Mouse (Mus musculus) frontal cortex, postnatal 36 days (tissue): ENCODE measurements around the gene Dync1h1.
A peak's percentile ranks its signal among the peaks of the same experiment; 100 is the strongest.
"Not testable (repeated sequence)": the region's sequence is repeated elsewhere in the genome, so short reads cannot be mapped to it uniquely, and the experiment has no call there.

Source experiments
- DNase-seq, 2 experiments: peaks; one replicate each; pipeline ENCODE4 v3.0.0; 2022; ENCODE audit warnings: low spot score in 2 of 2

Dync1h1 gene

DNA sequence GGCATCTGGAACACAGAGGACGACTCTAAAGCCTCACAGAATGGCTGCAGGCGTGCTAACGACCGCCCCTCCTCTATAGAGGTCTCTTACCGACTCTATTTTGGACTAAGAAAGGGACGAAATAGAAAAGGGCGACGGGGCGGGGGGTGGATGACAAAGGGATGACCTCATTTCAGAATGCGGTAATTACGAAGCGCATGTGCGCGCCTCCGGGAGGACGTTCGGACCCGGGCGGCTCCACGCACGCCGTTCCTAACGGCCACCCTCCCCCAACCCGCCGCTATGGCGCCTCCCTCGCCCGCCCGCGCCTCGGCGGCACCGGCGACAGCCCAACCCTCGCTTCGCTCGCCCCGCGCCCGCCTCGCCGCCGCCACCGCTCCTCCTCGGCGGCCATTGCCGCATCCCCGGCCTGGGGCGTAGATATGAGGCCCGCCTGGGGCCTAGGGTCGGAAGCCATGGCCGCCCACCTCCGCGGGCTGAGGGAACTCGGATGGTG, 94.5 kb downstream of the Dync1h1 start:
- peak; percentile 55 to 68 for DNase-seq

GRCm38 (mm10) chr12:110696173-110696974, 95.1 kb downstream of the Dync1h1 start:
- peak; percentile 97 for DNase-seq

DNA sequence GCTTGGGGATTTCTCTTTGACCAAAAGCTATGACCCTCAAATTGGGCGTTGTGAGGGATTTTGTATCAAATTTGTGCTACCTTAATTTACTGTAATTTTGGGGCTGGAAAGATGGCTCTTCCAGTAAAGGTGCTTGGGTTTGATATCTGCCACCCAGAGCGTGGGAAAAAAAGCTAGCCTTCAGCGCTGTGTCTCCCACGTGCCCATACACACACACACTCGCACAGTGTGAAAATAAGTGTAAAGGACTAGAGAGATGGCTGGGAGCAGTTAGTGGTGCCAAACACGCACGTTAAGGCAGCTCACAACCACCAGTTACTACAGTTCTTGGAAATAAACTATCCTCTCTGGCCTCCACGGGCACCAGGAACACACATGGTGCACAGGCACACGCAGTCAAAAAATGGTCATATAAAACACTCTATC, 95.7 kb downstream of the Dync1h1 start:
- DNase-seq = no peak

- no peak for DNase-seq
These were observed 96.2 kb downstream of the Dync1h1 start for GRCm38 (mm10) chr12:110697457-110697856.

DNA sequence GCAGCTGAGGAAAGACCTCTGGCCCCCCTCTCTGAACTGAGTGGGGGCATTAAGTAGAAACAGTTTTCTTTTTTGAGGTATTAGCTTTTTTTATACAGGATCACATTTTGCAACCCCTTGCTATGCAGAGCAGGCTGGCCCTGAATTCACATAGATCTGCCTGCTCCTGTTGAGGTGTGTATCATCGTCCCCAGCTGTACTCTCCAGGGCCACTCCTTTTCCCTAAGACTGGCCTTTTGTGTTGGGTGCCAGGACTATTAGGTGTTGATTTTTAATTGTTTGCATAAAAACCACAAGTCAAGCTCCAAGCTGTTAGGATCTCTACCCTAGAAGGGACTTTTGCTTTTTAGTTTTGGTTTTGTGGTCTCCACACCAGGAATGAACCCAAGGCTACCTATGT, 96.8 kb downstream of the Dync1h1 start:
- no peak for DNase-seq

DNA sequence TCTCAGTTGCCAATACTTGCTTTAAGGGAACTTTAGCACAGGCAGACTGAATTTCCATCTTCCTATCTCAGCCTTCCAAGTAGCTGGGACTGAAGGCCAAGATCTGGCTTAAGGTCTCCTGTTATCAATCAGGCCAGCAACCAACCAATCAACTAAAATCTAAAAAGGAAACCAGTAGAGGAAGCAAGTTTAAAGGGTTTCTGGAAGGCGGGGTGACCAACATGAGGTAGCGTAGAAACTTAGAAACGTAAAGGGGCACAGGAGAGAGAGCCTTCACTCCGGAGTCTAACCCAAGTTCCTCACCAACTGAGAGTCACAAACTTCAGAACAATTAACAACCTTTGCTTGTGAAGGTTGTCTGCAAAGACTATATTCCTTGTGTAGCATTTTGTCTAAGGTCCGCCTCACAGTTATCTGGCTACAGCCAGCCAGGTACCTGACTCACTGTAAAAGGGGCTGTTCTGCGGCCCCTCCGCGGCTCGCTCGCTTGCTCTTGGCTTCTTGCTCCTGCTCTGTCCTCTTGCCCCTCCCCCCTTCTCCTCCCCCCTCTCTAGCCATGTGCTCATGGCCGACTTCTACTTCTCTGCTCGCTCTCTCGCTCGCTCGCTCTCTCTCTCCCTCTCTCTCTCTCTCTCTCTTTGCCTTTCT, 97.4 kb downstream of the Dync1h1 start:
- DNase-seq = no peak

- no peak for DNase-seq
These were observed 97.9 kb downstream of the Dync1h1 start for GRCm38 (mm10) chr12:110699171-110699547.

- DNase-seq = no peak
These were observed 99.5 kb downstream of the Dync1h1 start for GRCm38 (mm10) chr12:110700730-110701129.

DNA sequence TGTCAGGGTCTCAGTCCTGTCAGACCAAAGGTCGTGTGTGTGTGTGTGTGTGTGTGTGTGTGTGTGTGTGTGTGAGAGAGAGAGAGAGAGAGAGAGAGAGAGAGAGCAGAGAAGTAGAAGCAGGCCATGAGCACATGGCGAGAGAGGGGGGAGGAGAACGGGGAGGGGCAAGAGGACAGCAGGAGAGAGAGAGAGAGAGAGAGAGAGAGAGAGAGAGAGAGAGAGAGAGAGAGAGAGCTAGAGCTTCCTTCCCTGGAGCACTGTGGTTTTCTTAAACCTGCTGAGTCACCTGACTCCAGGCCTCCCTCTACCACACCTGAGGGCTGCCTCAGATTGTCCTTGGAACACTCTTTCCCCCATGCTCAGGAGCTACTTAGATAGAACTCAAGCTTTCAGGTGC, 100.1 kb downstream of the Dync1h1 start:
- not testable (repeated sequence) for DNase-seq

DNA sequence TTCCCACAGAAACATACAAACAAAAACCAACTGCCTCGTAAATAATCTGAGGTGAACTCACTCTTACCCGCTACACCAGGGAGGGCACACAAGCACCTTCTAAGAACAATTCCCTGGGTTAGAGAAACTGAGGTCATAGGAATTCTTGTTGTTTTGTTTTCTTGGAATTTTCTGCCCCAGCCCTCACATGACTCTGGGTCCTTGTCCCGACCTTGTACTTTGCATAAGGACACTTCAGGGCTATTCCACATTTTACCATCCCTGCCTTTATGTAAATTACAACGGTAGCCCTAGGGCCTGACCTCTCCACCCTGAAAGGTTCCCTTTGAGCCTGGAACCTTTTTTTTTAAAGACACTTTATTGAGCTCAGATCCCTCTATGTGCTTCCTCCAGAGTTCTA, 101.3 kb downstream of the Dync1h1 start, which contains the start of gene Hsp90aa1:
Gene Hsp90aa1, minus strand, starts transcription at position 173 of the 400 bp plus-strand sequence.
- DNase-seq = no peak

GRCm38 (mm10) chr12:110703008-110703471, 101.8 kb downstream of the Dync1h1 start:
- peak; percentile 77 to 85 for DNase-seq

- DNase-seq = no peak
These were observed 102.4 kb downstream of the Dync1h1 start for GRCm38 (mm10) chr12:110703682-110704081.

- DNase-seq = not testable (repeated sequence)
These were observed 104.2 kb downstream of the Dync1h1 start for GRCm38 (mm10) chr12:110705419-110705818.

- DNase-seq = no peak
These were observed 105.3 kb downstream of the Dync1h1 start for GRCm38 (mm10) chr12:110706337-110707231.

DNA sequence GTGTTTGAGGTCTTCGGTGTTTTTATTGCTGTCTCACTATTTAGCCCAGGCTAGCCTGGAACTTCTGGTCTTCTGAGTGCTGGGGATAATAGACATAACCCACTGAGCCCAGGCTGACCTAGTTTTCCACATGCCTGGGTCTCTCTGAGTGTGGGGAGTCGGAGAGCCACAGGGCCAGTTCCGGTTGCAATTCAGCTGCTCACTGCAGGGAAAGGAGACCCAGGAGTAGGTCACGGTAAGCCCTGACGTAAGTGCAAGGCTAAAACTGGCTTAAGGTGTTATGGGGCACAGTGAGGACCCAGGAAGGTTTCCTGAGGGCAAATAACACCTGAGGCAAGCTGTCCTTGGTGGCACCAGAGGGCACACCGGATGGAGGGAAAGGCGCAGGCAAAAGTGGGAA, 106.2 kb downstream of the Dync1h1 start:
- no peak for DNase-seq

- no peak for DNase-seq
These were observed 110.0 kb downstream of the Dync1h1 start for GRCm38 (mm10) chr12:110711270-110711669.

DNA sequence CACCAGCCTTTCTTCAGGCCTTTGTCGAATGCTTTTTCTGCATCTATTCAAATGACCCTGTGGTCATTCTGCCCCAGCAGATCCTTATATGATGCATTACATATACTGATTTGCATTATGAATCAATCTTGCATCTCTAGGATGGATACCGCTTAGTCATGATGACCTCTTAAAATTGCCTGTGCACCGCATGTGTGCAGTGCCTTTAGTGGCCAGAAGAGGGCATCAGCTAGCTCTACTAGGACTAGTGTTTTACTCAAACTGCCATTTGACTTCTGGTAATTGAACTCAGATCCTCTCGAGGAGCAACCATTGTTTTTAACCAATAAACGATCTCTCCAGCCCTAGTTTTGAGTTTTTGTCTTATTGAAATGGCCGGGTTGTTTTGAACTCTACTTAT, 112.5 kb downstream of the Dync1h1 start:
- DNase-seq = no peak

DNA sequence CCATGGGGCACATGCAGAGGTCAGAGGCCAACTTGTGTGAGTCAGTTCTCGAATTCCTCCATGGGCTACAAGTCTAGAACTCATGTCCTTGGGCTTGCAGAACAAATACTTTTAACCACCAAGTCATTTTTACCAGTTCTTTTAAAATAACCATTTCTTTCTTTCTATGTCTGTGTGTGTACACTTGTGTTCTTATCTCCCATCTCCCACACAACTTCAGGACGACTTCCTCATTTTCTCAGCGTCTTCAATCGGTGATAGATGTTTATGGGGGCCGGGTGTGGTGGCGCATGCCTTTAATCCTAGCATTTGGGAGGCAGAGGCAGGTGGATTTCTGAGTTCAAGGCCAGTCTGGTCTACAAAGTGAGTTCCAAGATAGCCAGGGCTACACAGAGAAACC, 113.0 kb downstream of the Dync1h1 start:
- no peak for DNase-seq

GRCm38 (mm10) chr12:110716004-110716403, 114.8 kb downstream of the Dync1h1 start:
- DNase-seq = no peak
